Mouse (Mus musculus) CH12.LX (cell line): ENCODE measurements at regions not wholly inside any gene's neighbourhood (a gene's known extent, or its start where the extent isn't known, plus 50 kb on each side); places are given as distances from the start of the nearest gene placed in this dataset.

Experiments
- DNase-seq: peaks from one replicate; pipeline ENCODE4 v3.0.0-alpha.2; 2013; ENCODE audit errors: extremely low read depth
- H3K27ac ChIP-seq: 2 replicates; pipeline ENCODE4 v1.5.1; 2012; ENCODE audit warnings: low read depth, mild to moderate bottlenecking, control low read depth, moderate library complexity; ENCODE audit not compliant: insufficient read depth
- H3K27me3 ChIP-seq: replicated peaks from 2 replicates; pipeline ENCODE3; 2012; ENCODE audit warnings: inconsistent platforms
- H3K36me3 ChIP-seq, 2 experiments: replicated peaks in 1 of 2; 2 replicates each; pipeline versions ENCODE3 to v1.6.1; 2012; ENCODE audit warnings: inconsistent platforms in 1 of 2, low read length in 1 of 2, mild to moderate bottlenecking in 1 of 2, mixed read lengths in 1 of 2, moderate library complexity in 1 of 2; ENCODE audit not compliant: control insufficient read depth in 1 of 2, insufficient read depth in 1 of 2
- H3K4me1 ChIP-seq, 2 experiments: 2 replicates each; pipeline ENCODE4 v1.6.1; 2012; ENCODE audit warnings: inconsistent platforms in 1 of 2, moderate library complexity in 1 of 2; ENCODE audit not compliant: insufficient read depth in 2 of 2, control insufficient read depth in 1 of 2
- H3K4me2 ChIP-seq: 2 replicates; pipeline ENCODE4 v1.6.1; 2012; ENCODE audit warnings: low read depth, mild to moderate bottlenecking, control low read depth; ENCODE audit not compliant: poor library complexity, insufficient read depth, severe bottlenecking
- H3K4me3 ChIP-seq, 3 experiments: fragments of 150-350 bp in 1 of 3; sonication (generic) in 1 of 3; replicated peaks in 1 of 3; 2 replicates each; pipeline versions ENCODE3 to v1.5.1; 2011 to 2012; ENCODE audit warnings: low read depth in 2 of 3, low read length in 2 of 3, mild to moderate bottlenecking in 2 of 3, moderate library complexity in 2 of 3, control low read depth in 1 of 3, improper control_type of control experiment in 1 of 3, inconsistent platforms in 1 of 3, mixed read lengths in 1 of 3; ENCODE audit not compliant: poor library complexity in 1 of 3
- H3K79me2 ChIP-seq: replicated peaks from 2 replicates; pipeline ENCODE4 v1.6.1; 2012; ENCODE audit warnings: mild to moderate bottlenecking, moderate library complexity; ENCODE audit not compliant: control insufficient read depth, poor library complexity, insufficient read depth, severe bottlenecking; ENCODE audit errors: extremely low read depth
- H3K9ac ChIP-seq: 2 replicates; pipeline ENCODE4 v1.6.1; 2012; ENCODE audit warnings: low read depth, mild to moderate bottlenecking, control low read depth, moderate library complexity; ENCODE audit not compliant: insufficient read depth
- H3K9me3 ChIP-seq: replicated peaks from 2 replicates; pipeline ENCODE3; 2012; ENCODE audit warnings: low read length, inconsistent platforms, mixed read lengths
- CTCF ChIP-seq, 2 experiments: IDR thresholded peaks in 1 of 2; conservative IDR thresholded peaks in 1 of 2; 2 replicates each; pipeline ENCODE4 v1.5.1; 2011 to 2012; ENCODE audit warnings: low read depth in 2 of 2, low read length in 2 of 2, improper control_type of control experiment in 1 of 2, inconsistent platforms in 1 of 2, mild to moderate bottlenecking in 1 of 2, moderate library complexity in 1 of 2
- ELF1 ChIP-seq: IDR thresholded peaks from 2 replicates; pipeline ENCODE4 v1.6.1; 2014; ENCODE audit warnings: low read depth, mild to moderate bottlenecking, inconsistent platforms, low read length, improper control_type of control experiment
- GABPA ChIP-seq: IDR thresholded peaks from 2 replicates; pipeline ENCODE4 v1.6.1; 2012; ENCODE audit warnings: low read depth, low read length, improper control_type of control experiment, inconsistent platforms; ENCODE audit not compliant: insufficient replicate concordance
- HCFC1 ChIP-seq: IDR thresholded peaks from 2 replicates; pipeline ENCODE4 v1.6.1; 2012; ENCODE audit warnings: low read depth, mild to moderate bottlenecking, inconsistent platforms, low read length, improper control_type of control experiment
- KAT2A ChIP-seq: IDR thresholded peaks from 2 replicates; pipeline ENCODE4 v1.6.1; 2012; ENCODE audit warnings: low read length, improper control_type of control experiment, inconsistent platforms; ENCODE audit not compliant: insufficient replicate concordance
- MAFK ChIP-seq: IDR thresholded peaks from 2 replicates; pipeline ENCODE4 v1.6.1; 2011; ENCODE audit warnings: low read length, improper control_type of control experiment; ENCODE audit not compliant: insufficient replicate concordance
- MAX ChIP-seq: IDR thresholded peaks from 2 replicates; pipeline ENCODE4 v1.6.1; 2011; ENCODE audit warnings: low read length, improper control_type of control experiment
- MAZ ChIP-seq: IDR thresholded peaks from 2 replicates; pipeline ENCODE4 v1.6.1; 2012; ENCODE audit warnings: low read depth, mild to moderate bottlenecking, inconsistent platforms, low read length, improper control_type of control experiment, moderate library complexity
- MEF2A ChIP-seq: IDR thresholded peaks from 2 replicates; pipeline ENCODE4 v1.6.1; 2014; ENCODE audit warnings: low read depth, mild to moderate bottlenecking, inconsistent platforms, low read length, improper control_type of control experiment, borderline replicate concordance
- MXI1 ChIP-seq: IDR thresholded peaks from 2 replicates; pipeline ENCODE4 v1.6.1; 2011; ENCODE audit warnings: mild to moderate bottlenecking, low read depth, low read length, improper control_type of control experiment
- NRF1 ChIP-seq: IDR thresholded peaks from 2 replicates; pipeline ENCODE4 v1.6.1; 2014; ENCODE audit warnings: low read depth, mild to moderate bottlenecking, inconsistent platforms, low read length, improper control_type of control experiment, moderate library complexity
- POLR2A ChIP-seq: IDR thresholded peaks from 2 replicates; pipeline ENCODE4 v1.6.1; 2011; ENCODE audit warnings: low read depth, mild to moderate bottlenecking, improper control_type of control experiment, low read length
- POLR2AphosphoS2 ChIP-seq: IDR thresholded peaks from 2 replicates; pipeline ENCODE4 v1.6.1; 2011; ENCODE audit warnings: low read depth, low read length, improper control_type of control experiment
- RCOR1 ChIP-seq: conservative IDR thresholded peaks from 2 replicates; pipeline ENCODE4 v1.6.1; 2012; ENCODE audit warnings: low read depth, mild to moderate bottlenecking, inconsistent platforms, low read length, improper control_type of control experiment
- TBP ChIP-seq: conservative IDR thresholded peaks from 2 replicates; pipeline ENCODE4 v1.6.1; 2011; ENCODE audit warnings: low read depth, low read length, improper control_type of control experiment
- UBTF ChIP-seq: IDR thresholded peaks from 2 replicates; pipeline ENCODE4 v1.6.1; 2012; ENCODE audit warnings: low read depth, mild to moderate bottlenecking, inconsistent platforms, low read length, improper control_type of control experiment, moderate library complexity
- ZC3H11A ChIP-seq: IDR thresholded peaks from 2 replicates; pipeline ENCODE4 v1.6.1; 2012; ENCODE audit warnings: low read depth, mild to moderate bottlenecking, inconsistent platforms, low read length, improper control_type of control experiment
- dilution Hi-C: fragments of 300-500 bp; cut with MboI; formaldehyde crosslinking; loops from 2 replicates; pipeline ENCODE4 v1.14.3; 2020; ENCODE audit warnings: low sequenced_read_pairs; ENCODE audit not compliant: extremely low pct_unique_long_range_greater_than_20kb, extremely low pct_ligation_motif_present
- in situ Hi-C: fragments of 300-500 bp; cut with MboI; formaldehyde crosslinking; loops from 3 replicates; pipeline ENCODE4 v1.14.3; 2019; ENCODE audit warnings: low sequenced_read_pairs, low pct_ligation_motif_present, low pct_unique_long_range_greater_than_20kb, mixed read lengths

- no peak for DNase-seq
- no peaks in the 10 kb centered on the region for H3K9me3 ChIP-seq
- H3K27me3 ChIP-seq = no peaks in the 10 kb centered on the region
- TF ChIP-seq NRF1 (no peak), GABPA (no peak), ELF1 (no peak)
- TF ChIP-seq, all 38 proteins: peak for 0
- Histone ChIP-seq H3K79me2 (no peaks in the 10 kb centered on the region), H3K27ac (no peak overlapping the region), H3K9ac (no peak overlapping the region), H3K4me2 (no peak overlapping the region), H3K4me3 (no peak overlapping the region), H3K4me1 (0 out of 4 replicates have a peak, but pooled peaks cover 0 to 5% of the 10 kb centered on the region in 2 experiments), H3K36me3 (no peaks in the 10 kb centered on the region)
- dilution Hi-C loops (no loop called here), in situ Hi-C loops (no loop called here)
These were observed 244.3 kb upstream of the Zwint start for GRCm38 (mm10) chr10:72410305-72410704.

GRCm38 (mm10) chr10:72411670-72412069, 243.0 kb upstream of the Zwint start:
- TF ChIP-seq MAZ (no peak), KAT2A (no peak), POLR2A (no peak), MXI1 (no peak), TBP (no peak), ELF1 (no peak), CTCF (conservative IDR thresholded peaks at IDR 0.05 in 1 of 2, IDR thresholded peaks at IDR 0.05 in 1 of 2; ENCODE audit: low read depth in 2 of 2, low read length in 2 of 2) (no peak), UBTF (no peak), HCFC1 (no peak), RCOR1 (no peak), MAFK (no peak), POLR2AphosphoS2 (no peak), ZC3H11A (no peak), MAX (no peak), GABPA (no peak), MEF2A (no peak)

More at GRCm38 (mm10) chr10:72411670-72412069, 243.0 kb upstream of the Zwint start:
- Histone ChIP-seq H3K79me2 (no peaks in the 10 kb centered on the region), H3K27ac (no peak overlapping the region), H3K27me3 (no peaks in the 10 kb centered on the region), H3K4me2 (no peak overlapping the region), H3K36me3 (no peaks in the 10 kb centered on the region), H3K9me3 (no peaks in the 10 kb centered on the region), H3K4me3 (no peak overlapping the region), H3K4me1 (no peaks in the 10 kb centered on the region), H3K9ac (no peak overlapping the region)
- dilution Hi-C loops = no loop called here
- in situ Hi-C loops = no loop called here
- no peak for DNase-seq
